Comparison of ENCODE assay signal across 8 mouse cellular contexts in genomic region chr3:98427600-98428448, GRCm38 (mm10). TPM values are rescaled to one million over a fixed set of nuclear protein-coding genes. Genes with fewer than 3 reads are reported as not detected.
DNase-seq lines count a peak whose midpoint lies in the region; ATAC-seq lines count a peak whose summit lies in the region.

No protein-coding gene starts in this region.

- H3K4me1 ChIP-seq in hindbrain, embryonic 11.5 days (replicated peaks; ENCODE audit: control insufficient read depth, insufficient read depth, low read length): no peaks in the 10 kb centered on the region; the same call in 1 of the 2 replicates

- peak overlapping the region; percentile 56 for H3K4me3 ChIP-seq in hindbrain, embryonic 11.5 days (ENCODE audit: low read depth, low read length)

- no peaks in the 10 kb centered on the region for H3K36me3 ChIP-seq in hindbrain, embryonic 11.5 days (ENCODE audit: control insufficient read depth, insufficient read depth, low read length)

- H3K4me2 ChIP-seq in hindbrain, embryonic 11.5 days (replicated peaks; ENCODE audit: low read depth, low read length): peak overlapping the region; percentile 91

- peak overlapping the region; percentile 53 for H3K9ac ChIP-seq in hindbrain, embryonic 11.5 days (ENCODE audit: low read depth, low read length)

- DNase-seq in Muller cell, postnatal 12 days (ENCODE audit: inconsistent ontology term): peak; percentile 96
- peak; percentile 91 for DNase-seq in cerebellum, adult 8-10 months
- DNase-seq in hindbrain, embryonic 11.5 days (ENCODE audit: low spot score): peak; percentile 85
- DNase-seq in layer of hippocampus, postnatal 25 days (ENCODE audit: extremely low spot score in 1 of 2, low spot score in 1 of 2): peak; percentile 72 to 82
- peak; percentile 65 for DNase-seq in lung, postnatal 14 days
- peak; percentile 61 for DNase-seq in retina, postnatal 7 days (ENCODE audit: low read depth, low spot score)
- DNase-seq in urinary bladder, adult 2 months (ENCODE audit: low spot score): peak; percentile 57

- no peak overlapping the region for H3K27ac ChIP-seq in hindbrain, embryonic 11.5 days (ENCODE audit: low read depth, low read length)

- under 1% methylated on average over 107 of the region's 110 CpGs for WGBS in hindbrain, embryonic 11.5 days

- H3K27me3 ChIP-seq in hindbrain, embryonic 11.5 days (ENCODE audit: control insufficient read depth, insufficient read depth, low read length): peaks cover 11% of the 10 kb centered on the region

- peak; percentile 85 for ATAC-seq in frontal cortex, adult (ENCODE audit: low TSS enrichment)
- ATAC-seq in hindbrain, embryonic 11.5 days (ENCODE audit: low FRiP score): peak; percentile 95

- no peaks in the 10 kb centered on the region for H3K9me3 ChIP-seq in hindbrain, embryonic 11.5 days (ENCODE audit: control insufficient read depth, low read length)

RNA-seq across cellular contexts. Expression of gene Gm4450, which starts 29.1 kb away (rescaled TPM):
- not detected in 2 replicates for polyA plus RNA-seq in hindbrain, embryonic 11.5 days (2014; fragmentation: Nextera tagmentation; extraction: Ambion mirVana)
- not detected for total RNA-seq in layer of hippocampus, postnatal 25 days (2021)
- not detected in 2 replicates for polyA plus RNA-seq in urinary bladder, adult 2 months (2012; rRNA removed)

RNA-seq across cellular contexts. Expression of gene Zfp697, which starts 45.6 kb away (rescaled TPM):
- 12.2 and 15.5 TPM in 2 replicates for polyA plus RNA-seq in hindbrain, embryonic 11.5 days (2014; fragmentation: Nextera tagmentation; extraction: Ambion mirVana)
- total RNA-seq in layer of hippocampus, postnatal 25 days (2021): 10 to 100 TPM; 24.0 to 27.7 TPM
- 1.9 TPM in 2 replicates for polyA plus RNA-seq in urinary bladder, adult 2 months (2012; rRNA removed)
